Mouse (Mus musculus): ENCODE data around the gene Sfxn2. TPM values are rescaled to one million over a fixed set of nuclear protein-coding genes. Genes with fewer than 3 reads are reported as not detected.

Gene Sfxn2
- polyA plus RNA-seq, 1 experiment from 2014 or later, result 28.3 TPM

DNA sequence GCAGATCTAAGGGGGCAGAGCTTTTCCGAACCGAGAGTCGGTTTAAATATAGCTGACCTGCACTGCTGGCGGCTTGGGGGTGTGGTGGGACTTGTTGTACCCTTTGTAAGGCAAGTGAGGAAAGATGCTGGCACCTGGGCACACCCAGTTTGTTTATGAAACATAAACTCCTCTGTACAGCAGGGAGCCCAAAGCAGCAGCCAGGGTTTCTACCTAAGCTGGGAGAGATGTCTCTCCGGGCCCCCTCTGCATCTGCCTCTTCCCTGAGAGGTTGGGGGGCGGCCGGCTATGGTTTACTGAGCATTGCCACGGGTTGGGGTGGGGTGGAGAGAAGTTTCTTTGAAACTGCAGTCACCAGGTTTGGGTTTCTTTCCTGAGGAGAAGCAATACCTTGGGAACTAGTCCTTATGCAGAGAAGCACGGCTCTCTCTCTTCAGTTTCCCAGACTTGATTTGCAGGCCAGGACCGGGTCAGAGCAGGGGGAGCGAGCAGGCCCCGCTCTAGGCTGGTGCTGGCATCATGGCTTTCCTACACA lies 49.6 kb downstream of the Sfxn2 start:
- no peaks in the 10 kb centered on the region for H3K36me3 ChIP-seq
- no peak for ATAC-seq (ENCODE audit: borderline replicate concordance, extremely low read depth, low FRiP score, low TSS enrichment)
- no peaks in the 10 kb centered on the region for H3K9me3 ChIP-seq
- no peaks in the 10 kb centered on the region for H3K27me3 ChIP-seq
- peak overlapping the region; percentile 65 for H3K4me2 ChIP-seq
- H3K4me3 ChIP-seq, result peak overlapping the region; percentile 40
- H3K4me1 ChIP-seq, result peaks cover 89% of the 10 kb centered on the region
- H3K9ac ChIP-seq, result 0 out of 2 replicates have a peak overlapping the region, but pooled peaks have one; percentile 30
- WGBS, result 18% methylated on average over 12 of the region's 12 CpGs
- H3K27ac ChIP-seq, result peak overlapping the region; percentile 94

DNA sequence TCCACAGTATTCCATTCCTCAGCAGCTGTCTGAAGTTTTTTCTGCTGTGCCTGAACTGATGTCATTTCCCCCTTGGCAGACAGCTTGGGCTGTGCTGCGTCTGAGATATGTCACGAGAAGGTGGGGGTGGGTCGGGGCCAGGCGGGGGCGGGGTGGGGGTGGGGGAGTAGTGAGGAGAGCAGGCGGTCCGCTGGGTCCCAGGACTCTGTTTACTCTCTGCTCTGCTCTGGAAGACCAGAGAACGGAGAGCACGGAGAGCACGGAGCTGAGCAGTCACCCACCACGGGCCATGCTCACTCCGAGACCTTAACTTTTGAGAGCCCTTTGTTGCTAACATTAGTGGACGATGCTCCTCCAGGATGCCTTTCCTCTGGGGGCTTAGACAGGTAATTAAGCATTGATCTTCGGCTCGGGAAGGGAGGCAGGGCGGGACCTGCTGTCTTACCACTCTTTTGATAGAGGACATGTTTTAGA lies 50.1 kb downstream of the Sfxn2 start:
- ATAC-seq (ENCODE audit: borderline replicate concordance, extremely low read depth, low FRiP score, low TSS enrichment), result peak; percentile 70
- H3K4me1 ChIP-seq, result peaks cover 90% of the 10 kb centered on the region
- H3K27ac ChIP-seq, result peak overlapping the region; percentile 94
- peak overlapping the region; percentile 40 for H3K4me3 ChIP-seq
- no peaks in the 10 kb centered on the region for H3K36me3 ChIP-seq
- no peaks in the 10 kb centered on the region for H3K9me3 ChIP-seq
- H3K4me2 ChIP-seq, result peak overlapping the region; percentile 65
- WGBS, result 3% methylated on average over 16 of the region's 16 CpGs
- H3K9ac ChIP-seq, result peak overlapping the region; percentile 33
- H3K27me3 ChIP-seq, result no peaks in the 10 kb centered on the region

DNA sequence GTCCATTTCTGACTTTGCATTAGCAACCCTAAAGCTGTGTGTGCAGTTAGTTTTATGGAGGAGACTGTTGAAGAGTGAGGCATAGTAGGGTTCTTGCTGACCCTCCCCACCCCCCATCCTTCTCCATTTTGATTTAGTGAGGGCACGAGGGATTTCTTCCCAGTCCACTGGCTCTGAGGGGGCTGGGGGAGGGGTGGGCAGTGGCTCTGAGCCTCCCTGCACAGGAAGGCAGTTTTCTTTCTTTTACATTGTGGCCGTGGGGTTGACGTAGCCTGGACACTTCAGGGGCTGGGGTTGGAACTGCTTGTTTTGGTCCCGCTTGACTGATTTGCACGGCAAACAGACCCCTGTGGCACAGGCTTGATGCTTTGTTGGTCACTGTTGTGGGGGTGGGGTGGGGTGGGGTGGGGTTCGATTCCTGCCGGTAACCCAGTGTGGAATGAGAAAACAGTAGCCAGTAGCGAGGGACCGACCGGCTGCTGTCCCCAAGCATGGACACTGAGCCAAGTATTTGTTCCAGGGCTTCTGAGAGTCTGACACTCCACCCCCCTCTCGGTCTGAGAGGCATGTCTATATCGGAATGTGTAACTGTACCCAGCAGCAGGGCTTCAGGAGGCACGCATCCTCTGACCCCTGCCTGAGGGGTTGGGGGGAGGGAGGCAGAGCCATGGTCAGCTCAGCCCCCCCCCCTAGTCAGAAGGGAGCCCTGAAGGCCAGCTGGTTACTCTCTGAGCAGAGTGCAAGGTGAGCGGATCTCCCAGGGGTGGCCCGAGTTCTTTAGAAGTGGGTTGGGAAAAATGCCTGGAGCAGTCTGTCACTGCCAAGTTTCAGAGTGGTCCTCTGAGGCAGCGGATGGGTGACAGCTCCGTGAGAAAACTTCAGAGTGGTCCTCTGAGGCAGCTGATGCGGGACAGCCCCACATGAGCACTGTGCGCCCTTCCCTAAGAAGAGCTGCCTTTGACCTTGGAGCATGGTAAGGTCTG lies 50.9 kb downstream of the Sfxn2 start:
- Histone ChIP-seq H3K4me3 (peak overlapping the region; percentile 40), H3K9me3 (no peaks in the 10 kb centered on the region), H3K9ac (peak overlapping the region; percentile 33), H3K4me2 (peak overlapping the region; percentile 65), H3K36me3 (no peaks in the 10 kb centered on the region), H3K4me1 (peaks cover 86% of the 10 kb centered on the region), H3K27me3 (no peaks in the 10 kb centered on the region), H3K27ac (peak overlapping the region; percentile 94)
- 10% methylated on average over 19 of the region's 19 CpGs for WGBS
- peak; percentile 75 for ATAC-seq (ENCODE audit: borderline replicate concordance, extremely low read depth, low FRiP score, low TSS enrichment)

DNA sequence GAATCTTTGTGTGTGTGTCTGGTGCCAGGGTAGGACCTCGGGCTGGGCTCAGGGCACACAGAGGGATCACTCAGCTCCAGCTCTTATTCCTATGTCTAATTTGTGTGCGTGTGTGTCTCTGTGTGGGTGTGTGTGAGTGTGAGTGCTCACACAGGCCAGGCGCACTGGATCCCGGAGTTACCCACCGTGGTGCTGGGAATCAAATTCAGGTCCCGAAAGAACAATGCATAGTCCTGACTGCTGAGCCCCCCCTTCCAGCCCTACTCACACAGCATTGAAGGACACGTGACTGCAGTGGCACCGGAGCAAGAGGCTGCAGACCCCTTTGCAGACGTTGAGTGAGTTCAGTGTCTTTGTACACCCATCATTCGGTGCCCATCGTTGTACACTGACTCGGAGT lies 51.9 kb downstream of the Sfxn2 start:
- Histone ChIP-seq H3K36me3 (no peaks in the 10 kb centered on the region), H3K9me3 (no peaks in the 10 kb centered on the region), H3K4me3 (peak overlapping the region; percentile 40; the same call in 1 of the 2 replicates), H3K9ac (no peak overlapping the region), H3K27ac (peak overlapping the region; percentile 94), H3K27me3 (no peaks in the 10 kb centered on the region), H3K4me1 (peaks cover 83% of the 10 kb centered on the region), H3K4me2 (peak overlapping the region; percentile 65)
- 89% methylated on average over 12 of the region's 12 CpGs for WGBS
- ATAC-seq (ENCODE audit: borderline replicate concordance, extremely low read depth, low FRiP score, low TSS enrichment), result no peak

DNA sequence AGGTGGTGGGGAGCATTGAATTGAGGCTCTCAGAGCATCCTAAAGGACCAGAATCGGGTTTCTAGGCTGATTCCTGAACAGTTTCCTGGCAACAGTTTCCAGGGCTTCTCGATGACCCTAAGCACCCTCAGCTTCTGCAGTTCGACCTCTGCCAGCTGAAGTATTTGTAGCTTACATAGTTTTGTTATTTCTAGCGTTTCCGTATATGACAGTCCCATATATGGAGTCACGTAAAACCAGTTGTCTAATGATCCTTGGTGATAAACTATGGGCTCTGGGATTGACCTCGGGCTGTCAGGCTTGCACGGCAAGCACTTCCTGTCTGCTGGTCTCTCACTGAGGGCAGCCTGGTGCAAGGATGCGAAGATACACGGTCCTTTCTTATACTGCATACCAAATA lies 52.4 kb downstream of the Sfxn2 start:
- no peaks in the 10 kb centered on the region for H3K9me3 ChIP-seq
- no peak overlapping the region for H3K4me3 ChIP-seq
- H3K4me1 ChIP-seq, result peaks cover 82% of the 10 kb centered on the region
- H3K4me2 ChIP-seq, result peak overlapping the region; percentile 65; the same call in 1 of the 2 replicates
- H3K27me3 ChIP-seq, result no peaks in the 10 kb centered on the region
- H3K9ac ChIP-seq, result no peak overlapping the region
- ATAC-seq (ENCODE audit: borderline replicate concordance, extremely low read depth, low FRiP score, low TSS enrichment), result no peak
- no peaks in the 10 kb centered on the region for H3K36me3 ChIP-seq
- H3K27ac ChIP-seq, result no peak overlapping the region
- 41% methylated on average over 10 of the region's 10 CpGs for WGBS

DNA sequence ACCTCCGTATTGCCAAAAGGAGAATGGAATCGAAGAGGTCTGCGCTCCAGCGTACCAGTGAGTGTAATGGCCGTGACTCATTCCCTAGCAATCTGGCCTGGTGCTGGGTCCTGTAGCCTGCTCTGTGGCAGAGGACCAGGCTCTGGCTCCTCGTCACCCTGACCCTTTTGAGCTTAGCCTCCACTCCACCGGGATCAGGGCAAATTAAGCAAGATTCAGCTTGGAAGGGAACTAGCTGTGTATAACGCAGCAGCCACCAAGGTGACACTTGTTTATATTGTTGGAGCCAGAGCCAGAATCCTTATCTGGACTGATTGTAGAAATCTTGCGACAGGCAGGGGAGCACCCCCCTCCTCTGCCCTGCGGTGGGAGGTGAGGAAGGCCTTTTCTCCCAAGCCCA lies 55.2 kb downstream of the Sfxn2 start:
- Histone ChIP-seq H3K9ac (no peak overlapping the region), H3K9me3 (no peaks in the 10 kb centered on the region), H3K4me3 (no peak overlapping the region), H3K27me3 (no peaks in the 10 kb centered on the region), H3K4me2 (no peak overlapping the region), H3K36me3 (no peaks in the 10 kb centered on the region), H3K4me1 (peaks cover 63% of the 10 kb centered on the region), H3K27ac (peak overlapping the region; percentile 5; the same call in 1 of the 2 replicates)
- no peak for ATAC-seq (ENCODE audit: borderline replicate concordance, extremely low read depth, low FRiP score, low TSS enrichment)
- WGBS, result 38% methylated on average over 10 of the region's 10 CpGs

DNA sequence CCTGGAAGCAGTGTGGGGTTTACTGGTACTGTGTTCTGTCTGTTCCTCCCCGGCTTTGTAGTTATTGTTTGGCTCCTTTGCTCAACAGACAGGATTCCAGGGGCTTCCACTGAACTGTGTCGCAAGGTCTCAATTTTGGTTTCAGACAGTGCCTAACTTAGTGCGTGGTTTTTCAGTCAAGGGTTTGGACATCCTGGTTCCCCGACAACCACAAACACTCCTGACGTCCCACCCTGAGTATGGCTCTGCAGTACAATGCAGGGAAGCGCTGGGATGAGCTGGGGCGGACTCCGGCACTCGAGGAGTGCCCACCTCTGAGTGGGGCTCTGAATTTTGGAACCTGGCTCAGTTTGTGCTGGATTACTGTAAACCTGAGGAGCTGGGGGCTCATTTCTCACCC lies 56.6 kb downstream of the Sfxn2 start:
- Histone ChIP-seq H3K4me2 (no peak overlapping the region), H3K4me3 (no peak overlapping the region), H3K9ac (no peak overlapping the region), H3K27me3 (no peaks in the 10 kb centered on the region), H3K27ac (no peak overlapping the region), H3K36me3 (no peaks in the 10 kb centered on the region), H3K4me1 (peaks cover 49% of the 10 kb centered on the region), H3K9me3 (no peaks in the 10 kb centered on the region)
- 68% methylated on average over 9 of the region's 9 CpGs for WGBS
- ATAC-seq (ENCODE audit: borderline replicate concordance, extremely low read depth, low FRiP score, low TSS enrichment), result no peak

DNA sequence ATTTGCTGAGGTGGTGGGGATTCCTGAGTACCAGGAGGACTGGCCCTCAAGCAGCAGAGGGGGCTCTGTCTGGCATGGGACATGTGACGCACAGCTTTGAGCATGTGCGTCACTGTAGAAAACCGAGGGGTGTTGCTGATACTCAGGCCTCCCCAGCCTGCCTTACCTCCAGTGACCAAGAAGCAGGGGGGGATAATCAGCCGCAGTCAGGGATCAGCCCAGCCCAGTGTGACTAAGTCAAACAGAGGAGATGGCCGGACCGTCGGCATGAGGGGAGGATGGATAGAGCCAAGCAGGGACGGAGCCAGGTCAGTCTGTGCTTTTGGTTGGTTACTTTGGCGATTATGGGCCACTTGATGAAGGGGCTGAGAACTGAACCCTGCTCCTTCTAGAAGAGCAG lies 58.5 kb downstream of the Sfxn2 start:
- Histone ChIP-seq H3K27ac (no peak overlapping the region), H3K4me1 (peaks cover 49% of the 10 kb centered on the region), H3K36me3 (no peaks in the 10 kb centered on the region), H3K4me2 (no peak overlapping the region), H3K9me3 (no peaks in the 10 kb centered on the region), H3K27me3 (no peaks in the 10 kb centered on the region), H3K9ac (no peak overlapping the region), H3K4me3 (no peak overlapping the region)
- WGBS, result 69% methylated on average over 9 of the region's 9 CpGs
- no peak for ATAC-seq (ENCODE audit: borderline replicate concordance, extremely low read depth, low FRiP score, low TSS enrichment)

DNA sequence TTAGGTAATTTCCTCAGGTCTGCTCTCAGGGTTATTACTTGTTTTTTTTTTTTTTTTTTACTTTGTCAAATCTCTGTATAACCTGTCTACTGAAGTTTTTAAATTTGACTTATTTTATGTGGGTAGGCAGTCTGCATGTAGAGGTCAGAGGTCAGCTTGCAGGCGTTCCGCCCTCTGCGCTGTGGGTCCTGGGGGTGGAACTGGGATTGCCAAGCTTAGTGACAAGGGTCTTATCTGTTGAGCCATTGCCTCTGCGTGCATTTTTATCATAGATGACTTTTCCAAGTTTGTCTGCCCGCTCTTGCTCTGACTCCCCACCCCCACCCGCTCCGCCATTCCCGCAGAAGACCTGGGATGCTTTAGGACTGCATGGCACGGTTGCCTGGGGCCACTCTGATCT lies 62.6 kb downstream of the Sfxn2 start:
- Histone ChIP-seq H3K4me1 (peaks cover 38% of the 10 kb centered on the region), H3K27me3 (no peaks in the 10 kb centered on the region), H3K4me3 (no peak overlapping the region), H3K4me2 (no peak overlapping the region), H3K9me3 (no peaks in the 10 kb centered on the region), H3K9ac (no peak overlapping the region), H3K36me3 (peaks cover 11% of the 10 kb centered on the region; the same call in 1 of the 2 replicates), H3K27ac (peak overlapping the region; percentile 9; the same call in 1 of the 2 replicates)
- 38% methylated on average over 9 of the region's 9 CpGs for WGBS
- ATAC-seq (ENCODE audit: borderline replicate concordance, extremely low read depth, low FRiP score, low TSS enrichment), result no peak

DNA sequence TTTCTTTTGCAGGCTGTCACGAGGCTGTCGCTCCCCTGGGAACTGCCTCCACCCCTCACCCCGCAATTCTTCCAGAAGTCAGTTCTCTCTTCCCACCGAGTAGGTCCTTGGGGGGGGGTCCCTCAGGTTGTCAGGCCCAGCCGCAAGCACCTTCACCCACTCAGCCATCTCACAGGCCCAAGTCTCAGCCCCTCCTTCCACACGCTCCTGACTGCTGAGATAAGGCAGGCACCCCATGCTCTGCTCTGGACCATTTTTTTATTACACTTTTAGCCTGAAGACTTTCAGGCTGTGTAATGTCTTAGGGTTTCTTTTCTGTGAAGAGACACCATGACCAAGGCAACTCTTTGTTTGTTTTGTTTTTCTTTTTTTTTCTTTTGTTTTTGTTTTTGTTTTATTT lies 64.4 kb downstream of the Sfxn2 start:
- peaks cover 56% of the 10 kb centered on the region for H3K4me1 ChIP-seq
- no peak overlapping the region for H3K4me3 ChIP-seq
- H3K9me3 ChIP-seq, result no peaks in the 10 kb centered on the region
- H3K27ac ChIP-seq, result no peak overlapping the region
- no peak overlapping the region for H3K4me2 ChIP-seq
- H3K27me3 ChIP-seq, result no peaks in the 10 kb centered on the region
- WGBS, result 59% methylated on average over 6 of the region's 6 CpGs
- H3K36me3 ChIP-seq, result peaks cover 11% of the 10 kb centered on the region; the same call in 1 of the 2 replicates
- H3K9ac ChIP-seq, result no peak overlapping the region
- ATAC-seq (ENCODE audit: borderline replicate concordance, extremely low read depth, low FRiP score, low TSS enrichment), result no peak

DNA sequence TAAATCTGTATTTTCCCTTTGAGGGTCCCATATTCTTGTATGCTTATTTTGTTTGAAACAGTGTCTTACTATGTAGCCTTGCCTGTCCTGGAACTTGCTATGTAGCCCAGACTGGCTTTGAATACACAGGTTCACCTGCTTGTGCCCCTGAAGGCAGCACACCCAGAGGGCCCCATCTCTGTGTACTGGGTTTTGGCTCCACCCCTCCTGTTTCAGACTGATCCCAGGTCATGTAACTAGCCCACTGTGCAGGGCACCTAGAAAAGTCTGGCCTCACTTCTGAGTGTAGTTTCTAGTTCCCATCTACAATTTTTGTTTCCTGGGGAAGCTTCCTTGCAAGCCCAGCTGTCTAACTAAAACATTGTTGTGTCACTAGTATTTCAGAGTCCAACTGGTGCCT lies 65.9 kb downstream of the Sfxn2 start:
- Histone ChIP-seq H3K9ac (no peak overlapping the region), H3K4me3 (no peak overlapping the region), H3K27ac (peak overlapping the region; percentile 20), H3K4me1 (peaks cover 65% of the 10 kb centered on the region), H3K9me3 (no peaks in the 10 kb centered on the region), H3K36me3 (peaks cover 11% of the 10 kb centered on the region; the same call in 1 of the 2 replicates), H3K4me2 (no peak overlapping the region), H3K27me3 (no peaks in the 10 kb centered on the region)
- ATAC-seq (ENCODE audit: borderline replicate concordance, extremely low read depth, low FRiP score, low TSS enrichment), result no peak

DNA sequence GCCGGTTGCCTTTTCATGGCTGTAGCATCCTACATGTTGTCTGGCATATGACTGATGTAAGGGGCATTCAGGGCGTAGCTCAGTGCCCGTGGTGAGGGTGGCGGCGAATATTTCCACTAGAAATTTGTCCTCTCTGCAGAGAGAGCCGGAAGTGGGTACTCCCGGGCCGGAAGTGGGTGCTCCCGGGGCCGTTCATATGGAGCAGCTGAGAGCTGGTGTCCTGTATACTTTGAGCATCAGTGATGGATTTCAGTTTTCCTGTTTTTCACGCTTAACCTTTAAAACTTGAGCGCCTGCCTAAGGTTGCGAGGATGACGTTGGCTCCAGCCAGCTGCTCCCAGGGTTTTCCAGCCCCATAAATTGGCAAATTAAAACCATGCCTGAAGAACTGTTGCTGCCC lies 66.3 kb downstream of the Sfxn2 start:
- 77% methylated on average over 14 of the region's 14 CpGs for WGBS
- Histone ChIP-seq H3K4me3 (no peak overlapping the region), H3K4me1 (peaks cover 69% of the 10 kb centered on the region), H3K9me3 (no peaks in the 10 kb centered on the region), H3K27ac (peak overlapping the region; percentile 20), H3K27me3 (no peaks in the 10 kb centered on the region), H3K36me3 (peaks cover 14% of the 10 kb centered on the region; the same call in 1 of the 2 replicates), H3K9ac (no peak overlapping the region), H3K4me2 (no peak overlapping the region)
- ATAC-seq (ENCODE audit: borderline replicate concordance, extremely low read depth, low FRiP score, low TSS enrichment), result no peak

Data from lung, embryonic 15.5 days (tissue).